Mouse (Mus musculus) liver, adult (tissue): ENCODE data around the gene Fancc.

Experiments
- GATA4 ChIP-seq: IDR thresholded peaks from 2 replicates; pipeline ENCODE4 v1.6.1; 2014; ENCODE audit warnings: mild to moderate bottlenecking, low read length; ENCODE audit not compliant: insufficient replicate concordance

Gene Fancc

GRCm38 (mm10) chr13:63250441-63250980 is 246.6 kb downstream of the Fancc start:
- no peak for TF ChIP-seq GATA4

GRCm38 (mm10) chr13:63249741-63250431 is 247.2 kb downstream of the Fancc start:
- TF ChIP-seq GATA4: no peak

- TF ChIP-seq GATA4: peak; percentile 17; the same call in 1 of the 2 replicates
These were observed 247.9 kb downstream of the Fancc start for GRCm38 (mm10) chr13:63249171-63249570.

DNA sequence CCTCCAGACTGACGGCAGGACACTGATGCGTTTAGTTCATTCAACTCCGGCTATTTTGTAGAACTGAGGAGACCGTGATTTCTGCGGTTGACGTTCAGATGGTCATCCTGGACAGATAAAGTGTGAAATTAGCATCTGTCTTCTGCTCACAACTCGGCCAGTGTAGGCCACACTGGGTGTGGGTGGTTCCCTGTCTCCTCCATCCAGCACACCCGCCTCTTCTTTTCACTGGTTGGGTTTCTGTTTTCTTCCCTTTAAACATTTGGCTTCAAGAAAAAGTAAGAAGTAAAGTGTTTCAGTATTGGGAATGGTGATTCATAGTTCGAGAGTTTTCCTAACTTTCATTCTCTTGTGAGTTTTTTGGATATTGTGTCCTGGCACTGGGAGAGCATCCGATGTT is 248.8 kb downstream of the Fancc start:
- TF ChIP-seq GATA4: no peak

GRCm38 (mm10) chr13:63247631-63248030 is 249.4 kb downstream of the Fancc start:
- TF ChIP-seq GATA4: no peak

DNA sequence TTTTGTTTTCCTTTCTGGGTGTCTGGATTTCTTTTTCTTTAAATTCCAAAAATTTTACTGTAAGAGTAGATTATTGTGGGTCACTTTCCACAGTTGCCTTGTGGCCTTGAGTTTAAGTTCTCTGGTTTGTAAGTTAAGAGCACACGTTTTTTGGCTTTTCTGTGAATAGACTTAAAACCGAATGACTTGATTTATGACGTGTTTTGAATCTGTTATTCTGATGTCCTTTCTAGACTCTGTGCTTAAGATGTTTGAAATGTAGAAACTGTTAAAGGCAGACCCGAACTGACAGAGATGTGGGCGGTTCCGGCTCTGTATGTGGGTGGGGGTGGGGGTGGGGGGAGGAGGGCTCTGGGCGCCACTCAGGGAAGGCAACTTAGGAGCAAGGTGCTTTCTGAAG is 250.0 kb downstream of the Fancc start:
- TF ChIP-seq GATA4: no peak

DNA sequence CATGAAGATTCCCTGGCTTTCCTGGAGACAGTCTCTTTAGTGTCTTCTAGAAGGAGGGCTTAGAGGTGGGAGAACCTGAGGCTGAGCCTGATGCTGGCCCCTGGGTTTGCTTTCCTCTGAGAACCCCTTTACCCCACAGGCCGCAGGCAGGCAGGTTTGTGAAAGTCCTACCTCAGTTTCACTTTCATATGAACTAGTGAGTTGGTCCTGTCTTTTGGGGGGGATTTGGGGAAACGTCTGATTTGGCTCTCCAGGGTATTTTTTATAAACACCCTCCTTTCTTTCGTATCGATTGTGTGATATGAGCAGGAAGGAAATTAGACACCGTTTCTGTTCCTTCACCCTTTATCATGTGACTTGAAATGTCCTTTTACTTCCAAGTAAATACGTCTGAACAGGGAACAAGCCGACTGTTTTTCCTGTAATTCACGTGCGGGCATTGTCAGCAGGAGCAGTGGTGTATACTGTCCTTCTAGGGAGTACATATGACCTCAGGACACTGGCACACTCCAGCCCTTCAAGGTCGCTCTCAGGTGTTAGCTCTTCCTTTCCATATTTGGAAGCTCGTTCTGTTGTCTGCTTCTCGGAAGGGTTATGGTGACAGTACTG is 250.6 kb downstream of the Fancc start:
- TF ChIP-seq GATA4: no peak

DNA sequence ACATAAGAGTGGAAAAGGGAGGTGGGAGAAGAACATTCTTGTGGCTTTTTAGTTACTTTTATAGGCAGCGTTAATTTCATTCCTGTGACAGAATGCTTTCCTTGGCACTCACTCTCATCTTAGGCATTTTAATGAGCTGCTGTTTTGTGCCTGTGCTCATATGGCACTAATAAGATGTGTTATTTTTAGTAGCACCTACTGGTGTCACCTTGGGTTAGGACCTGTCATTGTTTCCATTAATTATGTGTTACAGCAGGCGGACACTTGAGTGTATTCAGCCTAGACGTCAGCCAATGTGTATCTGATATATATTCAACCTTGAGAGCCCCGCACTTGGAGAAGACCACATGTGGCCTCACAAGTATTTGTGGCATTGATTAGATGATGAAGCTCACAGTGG is 251.3 kb downstream of the Fancc start:
- TF ChIP-seq GATA4: no peak

DNA sequence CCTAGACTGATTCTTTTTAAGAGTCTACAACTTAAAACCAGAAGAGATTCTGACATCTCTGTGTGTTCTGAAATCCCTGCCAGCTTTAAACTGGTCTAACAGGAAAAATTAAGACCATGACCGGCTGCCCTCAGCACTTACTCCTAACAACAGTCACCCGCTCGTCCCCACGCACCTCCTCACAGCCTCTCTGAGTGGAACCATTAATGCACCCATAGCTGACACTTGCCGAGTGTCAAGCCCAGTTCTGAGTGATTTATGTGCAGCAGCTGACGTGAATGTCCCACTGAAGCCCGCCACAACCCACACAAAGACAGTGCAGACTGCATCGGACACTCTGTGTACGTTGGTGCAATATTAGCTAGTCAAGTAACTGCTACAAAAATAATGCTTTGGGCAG is 251.9 kb downstream of the Fancc start:
- no peak for TF ChIP-seq GATA4

GRCm38 (mm10) chr13:63244425-63244824 is 252.7 kb downstream of the Fancc start:
- TF ChIP-seq GATA4: no peak

GRCm38 (mm10) chr13:63243586-63243985 is 253.5 kb downstream of the Fancc start:
- TF ChIP-seq GATA4: no peak

DNA sequence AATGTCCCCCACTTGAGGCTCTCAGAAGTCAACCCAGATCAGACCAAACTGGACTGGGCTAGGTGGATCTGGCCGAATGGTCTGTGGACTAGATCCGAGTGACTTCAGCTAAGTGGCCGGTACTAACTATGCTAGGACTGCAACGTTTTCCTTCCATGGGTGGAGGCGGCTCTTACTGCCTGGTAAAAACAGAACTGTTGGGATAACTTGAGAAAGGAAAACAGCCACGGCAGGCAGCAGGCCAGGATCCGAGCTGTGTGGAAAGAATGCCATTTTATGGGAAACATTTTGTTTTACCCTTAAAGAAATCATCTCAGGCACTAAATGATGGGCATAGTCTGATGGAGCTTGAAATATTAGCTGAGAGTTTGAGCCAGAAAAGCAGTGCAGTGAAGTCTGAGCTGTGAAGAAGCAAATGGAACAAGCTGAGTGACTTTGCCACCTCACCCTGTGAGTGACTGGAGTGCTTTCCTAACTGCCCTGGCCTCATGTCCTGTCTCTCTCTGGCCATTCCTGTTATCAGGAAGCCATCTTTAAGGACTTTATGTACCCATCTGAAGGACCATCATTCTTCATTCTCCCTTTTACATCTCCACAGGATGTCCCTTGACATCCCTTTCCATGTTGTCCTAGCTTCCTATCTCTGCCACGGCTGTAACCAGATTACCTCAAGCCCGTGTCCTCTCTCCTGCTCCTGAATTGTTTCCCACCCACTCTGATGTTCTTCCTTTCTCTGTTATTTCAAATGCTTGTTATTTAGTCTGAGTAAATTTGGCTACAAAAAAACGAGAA is 254.5 kb downstream of the Fancc start:
- peak; percentile 29; the same call in 1 of the 2 replicates for TF ChIP-seq GATA4

GRCm38 (mm10) chr13:63241665-63242064 is 255.4 kb downstream of the Fancc start:
- no peak for TF ChIP-seq GATA4

DNA sequence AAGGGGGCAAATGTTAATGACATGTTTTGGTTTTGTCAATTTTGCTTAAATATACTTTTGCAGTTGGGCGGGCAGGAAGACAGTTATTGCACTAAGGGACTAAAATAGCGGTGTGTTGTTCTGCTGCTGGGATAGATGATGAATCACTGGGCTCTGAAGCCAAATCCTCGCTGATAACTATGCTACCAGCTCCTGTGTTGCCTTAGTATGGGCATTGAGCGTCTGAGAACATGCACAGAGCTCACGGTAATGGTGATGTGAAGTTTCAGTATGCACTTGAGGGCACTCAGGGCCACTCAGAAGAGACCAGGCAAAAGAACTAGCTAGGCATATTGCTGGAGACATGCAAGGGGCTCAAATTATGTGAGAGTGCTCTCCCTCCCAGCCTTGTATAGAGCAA is 256.2 kb downstream of the Fancc start:
- TF ChIP-seq GATA4: no peak

- TF ChIP-seq GATA4: 0 out of 2 replicates have a peak, but pooled peaks have one; percentile 10
These were observed 257.0 kb downstream of the Fancc start for GRCm38 (mm10) chr13:63239877-63240671.
